Mouse (Mus musculus) embryonic facial prominence, embryonic 11.5 days (tissue): ENCODE measurements at regions not wholly inside any gene's neighbourhood (a gene's known extent, or its start where the extent isn't known, plus 50 kb on each side); places are given as distances from the start of the nearest gene placed in this dataset.
"Not testable (repeated sequence)": the region's sequence is repeated elsewhere in the genome, so short reads cannot be mapped to it uniquely, and the experiment has no call there.

Source experiments
- ATAC-seq: fragments of 200-750 bp; cut with Nextera tagmentation; replicated peaks from 2 replicates; pipeline ENCODE4 v1.8.0; 2017; ENCODE audit warnings: low read depth; ENCODE audit not compliant: insufficient number of reproducible peaks, low FRiP score, low TSS enrichment
- DNase-seq: peaks from one replicate; pipeline ENCODE4 v3.0.0-alpha.2; 2015; ENCODE audit warnings: low spot score
- H3K27ac ChIP-seq: fragments of 300-500 bp; sonication (generic); replicated peaks from 2 replicates; pipeline ENCODE4 v1.5.1; 2014; ENCODE audit warnings: mild to moderate bottlenecking, low read depth, low read length, control low read depth
- H3K27me3 ChIP-seq: fragments of 300-500 bp; sonication (generic); 2 replicates; pipeline ENCODE4 v1.6.1; 2014; ENCODE audit warnings: mild to moderate bottlenecking, low read length, moderate library complexity, mixed read lengths; ENCODE audit not compliant: control insufficient read depth, insufficient read depth
- H3K36me3 ChIP-seq: fragments of 300-500 bp; sonication (generic); replicated peaks from 2 replicates; pipeline ENCODE4 v1.6.1; 2014; ENCODE audit warnings: low read depth, mild to moderate bottlenecking, low read length, moderate library complexity, mixed read lengths; ENCODE audit not compliant: control insufficient read depth, insufficient read depth
- H3K4me1 ChIP-seq: fragments of 300-500 bp; sonication (generic); 2 replicates; pipeline ENCODE4 v1.6.1; 2014; ENCODE audit warnings: low read length, mixed read lengths; ENCODE audit not compliant: control insufficient read depth, insufficient read depth
- H3K4me2 ChIP-seq: fragments of 300-500 bp; sonication (generic); 2 replicates; pipeline ENCODE4 v1.6.1; 2014; ENCODE audit warnings: low read depth, mild to moderate bottlenecking, control low read depth, low read length, moderate library complexity
- H3K4me3 ChIP-seq: fragments of 300-500 bp; sonication (generic); 2 replicates; pipeline ENCODE4 v1.5.1; 2014; ENCODE audit warnings: low read depth, low read length, control low read depth
- H3K9ac ChIP-seq: fragments of 300-500 bp; sonication (generic); replicated peaks from 2 replicates; pipeline ENCODE4 v1.6.1; 2014; ENCODE audit warnings: mild to moderate bottlenecking, control low read depth, low read length
- H3K9me3 ChIP-seq: fragments of 300-500 bp; sonication (generic); replicated peaks from 2 replicates; pipeline ENCODE4 v1.6.1; 2016; ENCODE audit warnings: mild to moderate bottlenecking, low read length, inconsistent platforms, mixed read lengths; ENCODE audit not compliant: control insufficient read depth
- WGBS: fragments of 180-500 bp; shearing (Covaris S2); extraction: QIAGEN DNeasy Blood & Tissue Kit; methylation state at CpG from one replicate; pipeline ENCODE4 v1.1.7; 2014; 5-methylcytosine and 5-hydroxymethylcytosine counted together

DNA sequence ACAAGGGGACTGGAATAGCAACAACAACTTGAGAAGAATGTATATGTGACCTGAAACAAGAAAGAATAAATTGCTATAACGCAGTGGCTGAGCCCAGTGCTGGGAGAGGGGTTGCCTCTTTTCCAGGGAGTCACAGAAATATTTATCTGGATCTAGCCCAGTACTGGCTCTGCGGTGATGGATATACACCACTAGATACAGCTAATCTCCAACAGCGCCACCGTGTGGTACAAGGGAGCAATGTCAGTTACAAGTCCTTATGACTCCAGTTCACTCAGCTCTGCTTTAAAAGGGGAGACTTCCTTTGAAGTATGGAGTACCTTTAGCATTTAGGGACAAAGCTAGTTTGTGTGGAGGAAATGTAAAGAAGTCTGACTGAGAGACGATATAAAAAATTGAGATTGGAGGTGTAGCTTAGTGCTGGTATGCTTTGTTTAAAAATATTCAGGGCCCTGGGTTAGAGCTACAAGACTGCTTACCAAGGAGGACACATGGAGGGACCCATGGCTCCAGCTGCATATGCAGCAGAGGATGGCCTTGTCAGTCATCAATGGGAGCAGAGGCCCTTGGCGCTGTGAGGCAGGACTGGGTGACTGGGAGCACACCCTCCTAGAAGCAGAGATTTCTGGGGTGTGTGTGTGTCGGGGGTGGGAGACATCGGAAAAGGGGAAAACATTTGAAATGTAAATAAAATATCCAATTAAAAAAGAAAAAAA is 97.6 kb upstream of the Stxbp6 start:
- no peak overlapping the region for H3K4me3 ChIP-seq
- no peaks in the 10 kb centered on the region for H3K4me1 ChIP-seq
- no peaks in the 10 kb centered on the region for H3K9me3 ChIP-seq
- no peak overlapping the region for H3K4me2 ChIP-seq
- H3K27me3 ChIP-seq = no peaks in the 10 kb centered on the region
- 36% methylated on average over 8 of the region's 8 CpGs for WGBS
- H3K27ac ChIP-seq = no peak overlapping the region
- ATAC-seq = peak; percentile 65; the same call in 1 of the 2 replicates
- H3K36me3 ChIP-seq = no peaks in the 10 kb centered on the region
- H3K9ac ChIP-seq = no peak overlapping the region
- peak; percentile 88 for DNase-seq

DNA sequence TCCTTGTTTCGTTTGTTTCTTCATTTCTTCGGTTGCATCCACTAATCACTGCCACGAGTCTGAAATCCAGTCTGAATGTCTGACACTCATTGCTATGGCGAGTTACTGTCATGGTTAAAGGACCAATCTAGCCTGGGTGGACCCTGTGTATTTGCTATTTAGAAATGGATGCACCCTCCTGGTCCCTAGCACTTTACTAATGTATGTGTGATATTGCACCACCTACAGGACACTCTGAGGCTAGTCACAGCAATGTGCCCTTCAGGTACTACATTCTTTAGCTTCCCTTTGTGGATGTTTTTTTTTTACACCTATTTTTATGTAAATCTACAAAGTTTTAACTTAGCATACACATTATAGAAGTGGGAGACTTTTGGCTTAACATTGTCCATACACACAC is 87.5 kb upstream of the Stxbp6 start:
- WGBS = 68% methylated on average over 4 of the region's 4 CpGs
- ATAC-seq (0 out of 2 replicates have a peak, but pooled peaks have one; percentile 70), DNase-seq (peak; percentile 39)
- H3K9ac ChIP-seq = no peak overlapping the region
- no peak overlapping the region for H3K4me3 ChIP-seq
- no peak overlapping the region for H3K27ac ChIP-seq
- no peaks in the 10 kb centered on the region for H3K27me3 ChIP-seq
- no peaks in the 10 kb centered on the region for H3K4me1 ChIP-seq
- H3K4me2 ChIP-seq = no peak overlapping the region
- no peaks in the 10 kb centered on the region for H3K9me3 ChIP-seq
- no peaks in the 10 kb centered on the region for H3K36me3 ChIP-seq

- H3K27me3 ChIP-seq, H3K9me3 ChIP-seq, H3K4me3 ChIP-seq, H3K9ac ChIP-seq, H3K36me3 ChIP-seq, H3K4me2 ChIP-seq, H3K4me1 ChIP-seq, ATAC-seq, H3K27ac ChIP-seq, DNase-seq: not testable (repeated sequence)
- 86% methylated on average over 5 of the region's 5 CpGs for WGBS
Observed at GRCm38 (mm10) chr12:45161581-45161980, 87.1 kb upstream of the Stxbp6 start.

DNA sequence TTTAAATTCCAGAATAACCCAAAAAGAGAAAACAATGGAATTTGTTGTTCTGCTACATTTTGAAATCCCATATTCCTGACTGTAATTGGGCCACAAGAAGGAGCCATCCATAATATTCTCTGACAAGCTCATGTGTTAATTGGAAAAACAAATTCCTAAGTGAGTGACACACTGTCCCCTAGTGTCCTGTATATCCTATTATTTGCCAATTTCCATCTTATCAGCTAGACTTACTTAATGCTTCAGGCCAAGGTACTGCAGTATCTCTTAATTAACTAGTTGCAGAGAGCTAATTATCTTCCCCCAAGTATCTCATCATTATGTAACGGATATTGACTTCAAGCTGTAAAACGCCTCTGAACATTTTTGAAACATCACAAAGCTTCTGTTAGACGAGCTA is 84.5 kb upstream of the Stxbp6 start:
- H3K4me3 ChIP-seq = no peak overlapping the region
- no peaks in the 10 kb centered on the region for H3K9me3 ChIP-seq
- ATAC-seq (no peak), DNase-seq (no peak)
- H3K27me3 ChIP-seq = no peaks in the 10 kb centered on the region
- WGBS = 76% methylated on average over 3 of the region's 3 CpGs
- no peak overlapping the region for H3K9ac ChIP-seq
- H3K27ac ChIP-seq = no peak overlapping the region
- no peaks in the 10 kb centered on the region for H3K4me1 ChIP-seq
- no peak overlapping the region for H3K4me2 ChIP-seq
- H3K36me3 ChIP-seq = no peaks in the 10 kb centered on the region

GRCm38 (mm10) chr12:45137438-45138018 is 63.0 kb upstream of the Stxbp6 start:
- no peak for ATAC-seq
- no peaks in the 10 kb centered on the region for H3K4me1 ChIP-seq
- DNase-seq = peak; percentile 4
- no peak overlapping the region for H3K4me3 ChIP-seq
- H3K4me2 ChIP-seq = no peak overlapping the region
- no peaks in the 10 kb centered on the region for H3K27me3 ChIP-seq
- WGBS = 52% methylated on average over 7 of the region's 7 CpGs
- H3K36me3 ChIP-seq = no peaks in the 10 kb centered on the region
- no peaks in the 10 kb centered on the region for H3K9me3 ChIP-seq
- no peak overlapping the region for H3K27ac ChIP-seq
- no peak overlapping the region for H3K9ac ChIP-seq

- no peaks in the 10 kb centered on the region for H3K27me3 ChIP-seq
- WGBS = 79% methylated on average over 2 of the region's 2 CpGs
- no peak overlapping the region for H3K4me3 ChIP-seq
- no peaks in the 10 kb centered on the region for H3K9me3 ChIP-seq
- no peaks in the 10 kb centered on the region for H3K36me3 ChIP-seq
- no peak for ATAC-seq
- no peak overlapping the region for H3K27ac ChIP-seq
- DNase-seq = no peak
- no peak overlapping the region for H3K4me2 ChIP-seq
- no peaks in the 10 kb centered on the region for H3K4me1 ChIP-seq
- H3K9ac ChIP-seq = no peak overlapping the region
Observed at GRCm38 (mm10) chr12:45133415-45133814, 58.9 kb upstream of the Stxbp6 start.

- DNase-seq (no peak), ATAC-seq (no peak)
- no peaks in the 10 kb centered on the region for H3K36me3 ChIP-seq
- no peak overlapping the region for H3K4me3 ChIP-seq
- no peaks in the 10 kb centered on the region for H3K27me3 ChIP-seq
- WGBS = 86% methylated on average over 5 of the region's 5 CpGs
- H3K9me3 ChIP-seq = no peaks in the 10 kb centered on the region
- H3K27ac ChIP-seq = no peak overlapping the region
- H3K9ac ChIP-seq = no peak overlapping the region
- H3K4me2 ChIP-seq = no peak overlapping the region
- no peaks in the 10 kb centered on the region for H3K4me1 ChIP-seq
Observed at GRCm38 (mm10) chr12:45131139-45131538, 56.6 kb upstream of the Stxbp6 start.

- Histone ChIP-seq H3K4me2 (no peak overlapping the region), H3K36me3 (no peaks in the 10 kb centered on the region), H3K9ac (no peak overlapping the region), H3K9me3 (no peaks in the 10 kb centered on the region), H3K27ac (no peak overlapping the region), H3K27me3 (no peaks in the 10 kb centered on the region), H3K4me1 (no peaks in the 10 kb centered on the region), H3K4me3 (no peak overlapping the region)
- DNase-seq (no peak), ATAC-seq (no peak)
- 88% methylated on average over 3 of the region's 3 CpGs for WGBS
Observed at GRCm38 (mm10) chr12:45125866-45126265, 51.4 kb upstream of the Stxbp6 start.
